Mouse (Mus musculus) spleen, postnatal 14 days (tissue): ENCODE measurements around the gene Med4.

ENCODE experiments used
- DNase-seq, 2 experiments: peaks; one replicate each; pipeline ENCODE4 v3.0.0; 2021 to 2022; ENCODE audit warnings: low spot score in 2 of 2

The Med4 gene

GRCm38 (mm10) chr14:73509765-73510423 is at the start of gene Med4:
Gene Med4, plus strand, starts transcription at chr14:73510025.
- DNase-seq: peak; percentile 86 to 93

GRCm38 (mm10) chr14:73460514-73461134 is 49.2 kb upstream of the Med4 start:
- no peak for DNase-seq

GRCm38 (mm10) chr14:73462211-73462610 is 47.6 kb upstream of the Med4 start:
- DNase-seq: no peak

- no peak for DNase-seq
Observed at GRCm38 (mm10) chr14:73467697-73468096, 42.1 kb upstream of the Med4 start.

GRCm38 (mm10) chr14:73469506-73469905 is 40.3 kb upstream of the Med4 start:
- no peak for DNase-seq

GRCm38 (mm10) chr14:73470593-73470992 is 39.2 kb upstream of the Med4 start:
- no peak for DNase-seq

GRCm38 (mm10) chr14:73472205-73472604 is 37.6 kb upstream of the Med4 start:
- no peak for DNase-seq

GRCm38 (mm10) chr14:73473670-73474460 is 36.0 kb upstream of the Med4 start:
- no peak for DNase-seq

GRCm38 (mm10) chr14:73474636-73475093 is 35.2 kb upstream of the Med4 start:
- DNase-seq: no peak

- DNase-seq: no peak
Observed at GRCm38 (mm10) chr14:73475506-73475905, 34.3 kb upstream of the Med4 start.

- no peak for DNase-seq
Observed at GRCm38 (mm10) chr14:73476361-73476934, 33.4 kb upstream of the Med4 start.

GRCm38 (mm10) chr14:73477077-73477476 is 32.7 kb upstream of the Med4 start:
- DNase-seq: no peak

- DNase-seq: no peak
Observed at GRCm38 (mm10) chr14:73478321-73478720, 31.5 kb upstream of the Med4 start.

- DNase-seq: no peak
Observed at GRCm38 (mm10) chr14:73479771-73480170, 30.1 kb upstream of the Med4 start.

GRCm38 (mm10) chr14:73483516-73484229 is 26.2 kb upstream of the Med4 start:
- DNase-seq: no peak

GRCm38 (mm10) chr14:73484366-73485110 is 25.3 kb upstream of the Med4 start:
- no peak for DNase-seq

GRCm38 (mm10) chr14:73486641-73487040 is 23.2 kb upstream of the Med4 start:
- no peak for DNase-seq

GRCm38 (mm10) chr14:73493356-73493755 is 16.5 kb upstream of the Med4 start:
- DNase-seq: no peak

- DNase-seq: no peak
Observed at GRCm38 (mm10) chr14:73494122-73494521, 15.7 kb upstream of the Med4 start.

- no peak for DNase-seq
Observed at GRCm38 (mm10) chr14:73495753-73496152, 14.1 kb upstream of the Med4 start.

- DNase-seq: no peak
Observed at GRCm38 (mm10) chr14:73501283-73501682, 8.5 kb upstream of the Med4 start.
